Mouse (Mus musculus): ENCODE results near the gene Gm49366.

GRCm38 (mm10) chr12:84100071-84100470 is 61.3 kb downstream of the Gm49366 start:
- no peak for TF ChIP-seq CTCF (IDR thresholded peaks at IDR 0.05; ENCODE audit: extremely low read depth, insufficient read depth, low read length)
- TF ChIP-seq POLR2A (IDR thresholded peaks at IDR 0.05; ENCODE audit: extremely low read depth, insufficient read depth, low read length), result no peak

Measured in cortical plate, adult 2 months (tissue).